Mouse (Mus musculus): ENCODE results near the gene Zic2.

Zic2 gene

DNA sequence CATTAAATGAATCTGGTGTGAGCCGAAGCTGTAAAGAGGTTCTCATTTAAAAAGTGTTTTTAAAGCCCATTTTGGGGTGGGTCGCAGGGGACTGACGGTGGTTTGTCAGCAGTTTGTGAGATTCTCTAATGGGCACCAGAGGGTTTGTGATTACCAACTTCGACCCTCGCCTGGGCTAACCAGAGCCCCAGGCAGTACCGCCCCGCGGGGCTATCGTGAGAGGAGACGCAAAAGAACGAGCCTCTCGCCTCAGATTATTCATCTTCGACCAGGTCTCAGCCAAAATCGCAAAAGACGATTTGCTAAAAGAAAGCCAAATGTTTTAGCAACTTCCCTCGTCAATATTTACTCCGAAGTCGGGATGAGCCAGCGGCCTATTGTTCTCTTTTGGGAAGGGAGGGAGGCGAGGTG, 2.0 kb downstream of the Zic2 start:
- peak; percentile 32 to 41 for DNase-seq

- DNase-seq: no peak
These were observed 2.8 kb downstream of the Zic2 start for GRCm38 (mm10) chr14:122477971-122478573.

GRCm38 (mm10) chr14:122478574-122479011, 3.4 kb downstream of the Zic2 start:
- DNase-seq: peak; percentile 37 to 57

DNA sequence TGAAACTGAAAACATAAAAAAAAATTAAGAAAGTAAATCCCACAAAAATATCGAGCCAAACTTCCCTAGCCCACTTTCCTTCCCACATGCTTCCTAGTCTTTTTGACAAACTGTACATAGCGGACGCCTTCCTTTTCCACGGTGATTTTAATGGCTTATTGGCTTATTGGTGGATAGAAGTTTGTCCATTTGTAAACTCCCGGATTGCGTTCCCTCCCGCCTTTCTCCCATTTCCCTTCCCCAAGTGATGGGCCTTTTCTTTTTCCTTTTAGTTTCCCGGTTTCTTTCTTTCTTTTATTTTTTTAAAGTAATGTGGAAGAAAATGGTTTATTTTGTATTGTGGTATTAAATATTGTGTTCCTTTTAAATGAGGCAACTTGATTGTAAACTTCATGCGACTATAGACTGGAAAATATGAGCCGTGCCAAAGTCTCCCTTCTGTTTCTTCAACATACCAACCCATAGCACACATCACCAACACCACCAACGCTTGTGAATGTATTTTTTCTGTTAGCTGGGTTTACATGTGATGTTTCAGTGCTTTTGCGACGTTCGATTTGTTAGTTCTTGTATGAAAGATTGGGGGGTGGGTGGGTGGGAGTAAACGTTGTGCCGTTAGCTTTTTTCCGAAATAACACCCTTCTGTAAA, 4.3 kb downstream of the Zic2 start:
- no peak for DNase-seq

DNA sequence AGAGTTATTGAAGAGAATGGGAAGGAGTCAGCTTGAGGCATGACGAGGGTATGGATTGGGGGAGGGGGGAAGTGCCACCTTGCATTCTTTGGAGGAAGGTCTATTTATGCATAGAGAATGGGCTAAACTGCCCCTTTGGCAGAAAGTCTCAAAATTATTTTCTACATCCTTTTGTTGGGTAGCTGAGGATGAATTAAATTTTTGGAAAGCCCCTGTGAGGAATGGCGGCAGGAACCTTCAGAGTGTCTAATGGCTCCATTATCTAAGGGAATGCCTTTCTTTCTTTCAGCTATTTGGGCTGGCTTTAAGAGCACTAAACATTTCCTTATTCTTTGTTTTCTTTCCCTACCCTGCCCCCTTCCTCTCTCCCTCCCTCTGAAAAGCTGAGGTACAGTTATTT, 5.1 kb downstream of the Zic2 start:
- no peak for DNase-seq

DNA sequence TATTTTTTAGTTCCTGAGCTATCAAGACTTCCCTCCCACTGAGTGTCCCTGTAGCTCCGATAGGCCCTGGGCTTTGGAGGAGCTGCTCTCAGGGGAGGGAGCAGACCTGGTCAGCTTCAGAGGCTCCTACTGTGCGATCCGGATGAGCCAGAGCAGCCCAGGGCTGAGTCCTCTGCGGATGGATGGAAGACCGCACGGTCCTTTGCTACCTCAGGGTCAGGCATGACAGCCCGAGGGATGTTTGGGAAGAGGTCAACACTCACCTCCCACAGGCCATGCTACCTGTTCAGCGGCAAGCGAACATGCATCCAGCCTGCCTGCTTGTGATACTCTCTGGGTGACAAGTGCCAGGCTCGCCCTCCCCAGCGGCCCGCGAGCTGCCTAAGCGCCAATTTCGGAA, 5.9 kb downstream of the Zic2 start:
- DNase-seq: no peak

DNA sequence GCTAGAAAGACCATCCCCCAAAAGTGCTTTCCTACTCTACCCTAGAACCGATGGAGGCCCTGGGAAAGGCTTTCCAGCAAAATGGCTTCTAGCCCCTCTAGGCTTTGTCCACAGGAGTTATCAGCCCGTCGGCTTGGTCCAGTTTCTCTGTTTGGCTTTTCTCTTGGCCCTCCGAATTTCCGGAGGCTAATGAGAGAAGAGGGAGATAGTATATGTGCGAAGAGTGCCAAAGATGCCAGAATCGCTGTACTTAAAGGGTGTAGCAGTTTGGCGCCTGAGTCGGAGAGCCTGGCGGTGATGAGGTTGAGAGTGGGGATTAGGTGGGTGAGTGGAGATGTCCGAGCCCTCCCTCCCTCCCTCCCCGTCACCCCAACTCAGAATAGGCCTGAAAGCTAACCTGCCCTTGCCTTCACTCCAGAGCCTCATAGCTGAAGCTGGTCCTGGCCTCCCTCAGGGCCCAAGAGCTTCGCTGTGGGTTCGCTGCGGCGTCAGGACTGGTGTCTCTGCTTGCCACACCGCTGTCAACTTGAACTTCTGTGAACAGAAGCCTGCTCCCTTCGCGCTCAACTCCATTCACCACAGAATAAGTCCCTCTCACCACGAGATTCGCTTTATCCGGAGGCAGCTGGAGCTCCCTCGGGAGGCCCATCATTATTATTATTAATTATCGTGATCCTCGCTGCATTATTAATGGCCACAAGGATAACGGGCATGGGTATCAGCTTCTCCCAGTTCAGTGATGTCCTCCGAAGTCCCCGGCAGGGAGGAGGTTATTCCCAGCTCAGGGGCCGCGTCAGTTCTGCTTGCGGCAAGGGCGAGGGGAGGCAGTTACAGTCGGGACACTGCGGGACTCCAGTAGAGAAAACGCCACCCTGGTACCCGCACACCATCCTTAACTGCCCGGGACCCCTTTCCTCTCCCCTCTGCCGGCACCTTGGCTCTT, 7.1 kb downstream of the Zic2 start:
- peak; percentile 17 to 33 for DNase-seq

DNA sequence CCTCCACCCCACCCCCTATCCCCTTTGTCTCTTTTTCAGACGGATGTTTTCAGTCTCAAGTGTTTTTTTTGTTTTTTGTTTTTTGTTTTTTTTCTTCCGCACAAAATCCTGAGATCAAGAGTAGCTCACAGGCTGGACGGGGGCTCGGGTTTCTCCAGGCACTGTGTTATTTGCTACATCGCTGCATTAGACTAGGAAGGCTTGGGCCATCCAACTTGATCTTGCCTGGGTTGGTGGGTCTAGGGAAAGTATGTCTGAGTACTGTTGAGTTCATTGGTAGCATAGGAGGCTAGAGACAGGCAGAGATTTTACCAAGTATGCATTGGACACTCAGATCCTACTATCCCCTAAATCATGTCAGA, 7.8 kb downstream of the Zic2 start:
- DNase-seq: no peak

DNA sequence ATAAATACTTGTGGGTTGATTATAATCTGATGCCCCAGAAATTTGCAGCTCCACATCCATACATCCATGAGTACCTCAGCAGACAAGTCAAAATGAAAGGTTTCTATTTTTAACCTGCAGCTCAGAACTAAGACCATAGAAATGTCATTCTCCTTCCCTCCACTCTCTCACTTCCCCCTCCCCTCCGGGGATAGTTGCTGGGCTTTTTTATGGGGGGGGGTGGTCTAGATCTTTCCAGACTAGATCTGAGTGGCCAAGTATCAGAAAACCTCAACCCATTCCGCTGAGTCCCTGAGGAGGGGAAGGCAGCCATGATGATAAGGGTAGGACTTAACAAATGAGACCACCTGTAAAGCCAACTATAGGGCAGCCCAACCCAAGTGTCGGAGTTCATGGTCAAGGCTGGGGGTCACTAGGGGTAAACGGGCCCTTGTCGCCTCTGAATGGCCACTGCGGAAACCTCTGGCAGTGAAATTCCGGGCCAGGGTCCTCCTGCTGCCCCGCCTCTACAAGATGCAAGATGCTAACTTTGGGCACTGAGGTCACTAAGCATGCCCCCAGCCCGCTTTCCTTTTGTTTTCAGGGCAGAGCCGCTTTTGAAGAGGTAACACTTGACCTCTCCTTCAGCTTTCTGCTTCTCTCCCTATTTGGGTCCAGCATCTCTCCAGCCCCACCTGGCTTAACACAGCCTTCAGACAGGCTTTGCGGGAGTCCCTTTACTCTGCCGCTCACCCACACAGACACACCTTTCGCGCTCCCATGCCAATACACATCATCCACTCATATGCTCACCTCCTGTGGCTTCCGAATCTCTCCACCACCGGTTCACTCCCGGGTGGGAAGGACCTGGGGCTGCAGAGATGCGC, 8.6 kb downstream of the Zic2 start:
- no peak for DNase-seq

DNA sequence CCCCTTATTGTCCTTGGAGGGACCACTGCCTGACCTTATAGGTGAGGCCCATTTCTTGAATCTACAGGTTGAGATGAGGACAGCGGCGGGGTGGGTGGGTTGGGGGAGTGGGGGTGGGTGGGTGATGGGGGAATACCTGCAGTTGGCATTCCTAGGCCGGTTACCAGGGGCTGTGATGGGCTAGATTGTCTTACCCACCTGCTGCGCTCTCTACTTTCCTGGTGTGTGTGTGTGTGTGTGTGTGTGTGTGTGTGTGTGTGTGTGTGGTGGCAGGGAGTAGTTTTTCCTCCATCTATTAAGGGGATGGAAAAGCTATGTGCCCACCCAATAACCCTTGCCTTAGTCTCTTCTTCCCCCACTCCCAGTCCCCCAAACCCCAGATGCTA, 9.2 kb downstream of the Zic2 start:
- no peak for DNase-seq

DNA sequence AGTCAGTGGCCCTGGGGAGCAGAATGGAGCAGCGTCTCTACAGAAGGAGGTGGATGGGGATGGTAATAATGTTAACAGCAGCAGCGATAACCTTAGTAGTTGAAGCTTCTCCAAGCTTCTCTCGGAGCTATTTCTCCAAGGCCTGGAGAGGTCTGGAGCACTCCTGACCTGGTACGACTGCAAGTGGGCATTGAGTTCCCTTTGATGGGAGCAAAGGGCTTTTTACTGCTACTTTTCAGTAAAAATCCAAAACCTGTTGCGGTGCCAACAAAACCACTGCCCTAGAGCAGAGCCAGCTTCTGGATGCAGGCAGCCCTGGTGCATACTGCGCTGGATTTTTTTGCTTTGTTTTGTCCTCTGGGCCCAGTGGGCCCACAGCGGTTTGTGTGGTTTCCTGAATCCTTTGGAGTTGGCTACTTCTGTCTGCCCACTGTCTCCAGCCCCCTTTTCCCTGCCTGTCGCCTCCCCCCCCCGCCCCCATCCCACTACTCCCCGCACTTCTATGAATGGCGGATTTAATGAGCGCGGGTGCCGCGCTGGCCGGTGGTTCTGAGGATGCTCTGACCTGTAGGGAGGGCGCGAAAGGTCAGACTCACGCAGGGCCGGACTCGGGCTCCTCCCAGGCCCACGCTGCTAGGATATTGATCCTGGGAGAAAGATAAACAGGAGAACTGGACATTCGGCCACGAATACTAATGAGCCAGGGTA, 9.8 kb downstream of the Zic2 start:
- no peak for DNase-seq

GRCm38 (mm10) chr14:122485635-122486181, 10.5 kb downstream of the Zic2 start:
- peak; percentile 21 to 44 for DNase-seq

GRCm38 (mm10) chr14:122486611-122487010, 11.4 kb downstream of the Zic2 start:
- no peak for DNase-seq

DNA sequence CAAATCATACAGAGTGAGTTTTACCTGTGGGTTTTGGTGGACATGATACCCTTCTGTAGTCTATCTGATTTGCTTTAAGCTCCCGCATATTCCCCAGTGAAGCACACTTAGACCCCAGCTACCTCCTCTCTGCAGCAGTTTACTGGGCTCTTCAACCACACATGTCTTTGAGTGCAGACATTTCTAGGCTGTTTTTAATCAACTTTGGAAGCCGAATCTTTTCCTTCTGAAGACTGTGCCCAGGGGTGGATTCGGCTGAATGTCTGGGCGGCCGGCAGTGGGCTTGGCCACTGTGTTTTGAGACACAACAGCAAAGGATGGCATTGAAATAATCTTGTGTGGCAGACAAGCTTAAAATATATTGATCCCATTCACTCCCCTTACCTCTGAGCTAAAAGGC, 12.1 kb downstream of the Zic2 start:
- DNase-seq: no peak

- DNase-seq: peak; percentile 19 to 43
These were observed 13.8 kb downstream of the Zic2 start for GRCm38 (mm10) chr14:122489041-122489440.

- DNase-seq: peak; percentile 19 to 32
These were observed 14.6 kb downstream of the Zic2 start for GRCm38 (mm10) chr14:122489686-122490414.

DNA sequence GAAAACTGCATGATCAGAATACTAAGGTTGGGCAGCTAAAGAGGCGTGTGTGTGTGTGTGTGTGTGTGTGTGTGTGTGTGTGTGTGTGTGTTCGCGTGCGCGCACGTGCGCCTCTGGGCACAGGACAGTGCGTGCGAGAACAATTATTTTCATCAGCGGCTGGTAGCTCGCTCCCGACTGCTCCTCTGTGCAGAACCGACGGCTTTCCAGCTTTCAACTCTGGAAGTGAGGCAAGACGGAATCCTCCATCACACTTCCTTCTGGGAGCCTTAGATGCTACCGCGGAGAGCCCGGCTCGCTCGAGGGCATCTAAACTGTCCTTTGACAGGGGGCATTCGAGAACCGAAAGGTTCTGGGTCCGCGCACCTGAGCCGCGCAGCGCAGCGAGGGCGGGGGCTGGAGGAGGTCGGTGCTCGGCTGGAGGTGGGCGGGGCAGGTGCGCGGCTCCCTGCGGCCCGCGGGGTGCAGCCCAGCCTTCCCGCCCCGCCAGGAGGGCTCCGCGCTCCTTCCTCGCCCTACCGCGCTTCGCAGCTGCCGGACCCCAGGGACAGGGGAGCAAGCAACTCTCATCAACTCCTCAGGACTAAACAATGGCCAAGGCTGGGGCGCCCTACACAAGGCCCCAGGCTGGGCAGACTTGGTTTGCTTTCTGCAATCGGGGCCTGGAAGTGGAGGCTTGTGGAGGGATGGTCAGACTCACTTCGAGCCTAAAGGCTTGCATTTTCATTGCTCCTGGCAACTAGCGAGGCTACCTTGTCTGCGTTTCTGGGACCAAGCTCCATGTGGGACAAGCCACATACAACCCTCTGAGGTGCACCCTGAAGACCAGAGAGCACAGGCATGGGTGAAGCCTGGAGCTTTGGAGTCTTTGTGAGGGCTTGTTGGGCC, 15.4 kb downstream of the Zic2 start, which contains the start of gene Gm10837:
Gene Gm10837 (plus strand): TSS at position 146 of the 888 bp plus-strand sequence.
- peak; percentile 28 to 51 for DNase-seq

GRCm38 (mm10) chr14:122491521-122491920, 16.3 kb downstream of the Zic2 start:
- no peak for DNase-seq

DNA sequence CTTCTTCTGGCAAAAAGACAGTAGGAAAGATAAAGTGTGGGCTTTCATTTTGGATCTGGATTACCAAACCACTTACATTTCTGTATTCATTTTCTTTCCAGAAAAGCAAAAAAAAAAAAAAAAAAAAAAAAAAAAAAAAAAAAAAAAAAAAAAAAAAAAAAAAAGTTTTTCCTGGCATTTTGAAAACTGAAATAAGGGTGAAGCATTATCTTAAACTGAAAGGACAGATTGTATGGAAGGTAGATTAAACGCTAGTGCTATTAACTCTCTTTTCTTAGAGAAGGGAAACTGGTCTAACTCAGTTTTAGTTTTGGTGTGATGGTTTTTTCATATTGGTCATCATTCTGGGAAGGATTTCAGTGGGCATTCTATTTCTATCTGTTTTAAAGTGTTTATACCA, 16.8 kb downstream of the Zic2 start:
- no peak for DNase-seq

GRCm38 (mm10) chr14:122509058-122509457, 33.8 kb downstream of the Zic2 start:
- no peak for DNase-seq
